Mouse (Mus musculus) midbrain, embryonic 12.5 days (tissue): ENCODE results near the gene Hyal2. TPM values are rescaled to one million over a fixed set of nuclear protein-coding genes. Genes with fewer than 3 reads are reported as not detected.
A peak's percentile ranks its signal among the peaks of the same experiment; 100 is the strongest.

Experiments
- ATAC-seq: fragments of 200-750 bp; cut with Nextera tagmentation; 2 replicates; pipeline ENCODE4 v1.8.0; 2017; ENCODE audit warnings: low read depth, moderate TSS enrichment, moderate library complexity; ENCODE audit not compliant: low FRiP score
- H3K27ac ChIP-seq: fragments of 300-500 bp; sonication (generic); replicated peaks from 2 replicates; pipeline ENCODE4 v1.5.1; 2016; ENCODE audit warnings: mild to moderate bottlenecking
- H3K27me3 ChIP-seq: fragments of 300-500 bp; sonication (generic); 2 replicates; pipeline ENCODE4 v1.6.1; 2016; ENCODE audit warnings: mild to moderate bottlenecking
- H3K36me3 ChIP-seq: fragments of 300-500 bp; sonication (generic); 2 replicates; pipeline ENCODE4 v1.6.1; 2016
- H3K4me1 ChIP-seq: fragments of 300-500 bp; sonication (generic); 2 replicates; pipeline ENCODE4 v1.6.1; 2016
- H3K4me2 ChIP-seq: fragments of 300-500 bp; sonication (generic); replicated peaks from 2 replicates; pipeline ENCODE4 v1.6.1; 2016; ENCODE audit warnings: mild to moderate bottlenecking, moderate library complexity
- H3K4me3 ChIP-seq: fragments of 300-500 bp; sonication (generic); 2 replicates; pipeline ENCODE4 v1.5.1; 2016; ENCODE audit warnings: mild to moderate bottlenecking
- H3K9ac ChIP-seq: fragments of 300-500 bp; sonication (generic); replicated peaks from 2 replicates; pipeline ENCODE4 v1.6.1; 2016; ENCODE audit warnings: mild to moderate bottlenecking, moderate library complexity
- H3K9me3 ChIP-seq: fragments of 300-500 bp; sonication (generic); 2 replicates; pipeline ENCODE4 v1.6.1; 2016; ENCODE audit warnings: mild to moderate bottlenecking
- WGBS: fragments of 180-500 bp; shearing (Covaris S2); methylation state at CpG from one replicate; pipeline ENCODE4 v1.1.7; 2016; 5-methylcytosine and 5-hydroxymethylcytosine counted together
- polyA plus RNA-seq: library from polyadenylated mRNA; unstranded; fragments of >200 nt; fragmentation: Nextera tagmentation; extraction: Ambion mirVana; gene quantifications from 2 replicates; pipeline ENCODE4 v1.2.1, GENCODE M21; 2016

The Hyal2 gene
- polyA plus RNA-seq, 1 experiment from 2014 or later = 116 TPM

- Histone ChIP-seq H3K9me3 (no peaks in the 10 kb centered on the region), H3K4me2 (no peak overlapping the region), H3K9ac (no peak overlapping the region), H3K4me1 (peaks cover 44% of the 10 kb centered on the region), H3K27ac (no peak overlapping the region), H3K36me3 (peaks cover 22% of the 10 kb centered on the region), H3K27me3 (peaks cover 57% of the 10 kb centered on the region), H3K4me3 (no peak overlapping the region)
- no peak for ATAC-seq
- 82% methylated on average over 5 of the region's 5 CpGs for WGBS
Observed at GRCm38 (mm10) chr9:107547957-107548356, 19.8 kb upstream of the Hyal2 start.

DNA sequence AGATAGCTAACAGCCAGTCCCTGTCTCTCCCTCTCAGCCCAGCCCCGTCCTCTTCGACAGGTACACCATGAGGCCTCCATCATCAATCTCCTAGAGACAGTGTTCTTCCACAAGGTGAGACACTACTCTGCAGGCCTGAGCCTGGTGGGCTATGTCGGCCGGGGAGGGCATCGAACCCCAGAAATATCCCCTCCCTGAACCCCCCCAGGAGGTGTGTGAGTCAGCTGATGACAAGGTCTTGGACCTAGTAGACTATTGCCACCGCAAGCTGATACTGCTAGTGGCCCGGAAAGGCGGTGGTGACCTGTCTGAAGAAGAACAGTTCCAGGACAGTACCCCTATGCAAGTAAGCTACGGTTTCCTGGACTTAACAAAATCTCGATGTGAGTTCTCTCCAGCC lies 18.9 kb upstream of the Hyal2 start:
- peaks cover 50% of the 10 kb centered on the region for H3K4me1 ChIP-seq
- ATAC-seq = no peak

GRCm38 (mm10) chr9:107549297-107550074 lies 18.3 kb upstream of the Hyal2 start:
- H3K36me3 ChIP-seq = peaks cover 9% of the 10 kb centered on the region
- H3K9me3 ChIP-seq = no peaks in the 10 kb centered on the region
- no peak overlapping the region for H3K27ac ChIP-seq
- H3K9ac ChIP-seq = no peak overlapping the region
- no peak overlapping the region for H3K4me2 ChIP-seq
- H3K4me1 ChIP-seq = peaks cover 51% of the 10 kb centered on the region
- ATAC-seq = no peak
- H3K4me3 ChIP-seq = no peak overlapping the region
- peaks cover 64% of the 10 kb centered on the region for H3K27me3 ChIP-seq
- 87% methylated on average over 20 of the region's 20 CpGs for WGBS

More for the DNA sequence above, 18.9 kb upstream of the Hyal2 start:
- 93% methylated on average over 10 of the region's 10 CpGs for WGBS
- H3K27ac ChIP-seq = no peak overlapping the region
- peaks cover 64% of the 10 kb centered on the region for H3K27me3 ChIP-seq
- peaks cover 16% of the 10 kb centered on the region for H3K36me3 ChIP-seq
- H3K4me2 ChIP-seq = no peak overlapping the region
- no peak overlapping the region for H3K9ac ChIP-seq
- no peaks in the 10 kb centered on the region for H3K9me3 ChIP-seq
- H3K4me3 ChIP-seq = no peak overlapping the region

DNA sequence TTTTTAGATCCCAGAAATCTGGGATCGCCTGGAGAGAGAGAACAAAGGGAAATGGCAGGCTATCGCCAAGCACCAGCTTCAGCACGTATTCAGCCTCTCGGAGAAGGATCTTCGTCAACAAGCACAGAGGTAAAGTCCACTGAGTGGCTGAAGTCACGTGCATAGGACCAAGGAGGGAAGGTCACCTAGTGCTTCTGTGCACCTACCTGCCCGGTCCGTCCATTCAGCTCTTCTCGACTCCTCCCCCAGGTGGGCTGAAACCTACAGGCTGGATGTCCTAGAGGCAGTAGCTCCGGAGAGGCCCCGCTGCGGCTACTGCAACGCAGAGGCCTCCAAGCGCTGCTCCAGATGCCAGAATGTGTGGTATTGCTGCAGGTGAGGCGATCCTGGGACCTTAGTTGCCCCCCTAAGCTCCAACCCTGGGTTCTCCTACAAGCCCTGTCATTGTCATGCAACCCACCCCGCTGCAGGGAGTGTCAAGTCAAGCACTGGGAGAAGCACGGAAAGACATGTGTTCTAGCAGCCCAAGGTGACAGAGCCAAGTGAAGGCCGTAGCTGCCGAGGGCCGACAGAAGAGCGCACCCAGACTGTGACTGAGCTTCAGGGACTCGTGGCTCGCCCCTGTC lies 17.1 kb upstream of the Hyal2 start:
- no peaks in the 10 kb centered on the region for H3K36me3 ChIP-seq
- H3K9me3 ChIP-seq = no peaks in the 10 kb centered on the region
- H3K4me1 ChIP-seq = peaks cover 57% of the 10 kb centered on the region
- peak overlapping the region; percentile 36 for H3K4me3 ChIP-seq
- H3K27ac ChIP-seq = no peak overlapping the region
- H3K9ac ChIP-seq = 0 out of 2 replicates have a peak overlapping the region, but pooled peaks have one; percentile 54
- peaks cover 64% of the 10 kb centered on the region for H3K27me3 ChIP-seq
- H3K4me2 ChIP-seq = peak overlapping the region; percentile 58
- ATAC-seq = no peak
- WGBS = 25% methylated on average over 23 of the region's 23 CpGs

DNA sequence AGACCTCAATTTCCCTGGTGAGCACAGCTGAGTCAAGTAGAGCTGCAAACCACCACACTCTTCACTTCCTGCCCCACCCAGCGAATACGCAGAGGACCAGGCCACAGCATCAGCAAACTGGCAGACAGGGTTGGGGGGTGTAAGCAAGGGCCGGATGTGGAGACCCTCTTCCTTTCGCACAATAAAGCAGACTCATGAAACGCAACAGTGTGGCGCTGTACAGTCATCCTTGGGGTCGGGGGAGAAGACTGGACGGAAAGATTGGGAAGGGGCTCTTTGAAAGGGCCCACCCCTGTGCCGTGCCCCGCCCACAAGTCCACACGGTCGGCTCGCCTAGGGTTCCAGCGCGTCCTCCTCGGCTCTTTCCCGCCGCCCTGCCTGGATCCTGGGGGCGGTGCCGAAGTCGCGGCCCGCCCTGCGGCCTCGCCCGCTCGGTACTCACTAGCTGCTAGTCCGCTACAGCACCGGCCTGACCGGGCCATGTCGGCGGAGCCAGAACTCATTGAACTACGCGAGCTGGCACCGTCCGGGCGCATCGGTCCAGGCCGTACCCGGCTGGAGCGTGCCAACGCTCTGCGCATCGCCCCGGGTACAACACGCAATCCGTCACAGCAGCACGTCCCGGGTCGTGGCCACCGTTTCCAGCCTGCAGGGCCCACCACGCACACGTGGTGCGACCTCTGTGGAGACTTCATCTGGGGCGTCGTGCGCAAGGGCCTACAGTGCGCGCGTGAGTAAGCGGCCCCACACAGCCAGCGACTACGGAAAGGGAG lies 16.4 kb upstream of the Hyal2 start, which contains the start of gene Rassf1:
Rassf1 (plus strand) TSS at position 439 of the 773 bp plus-strand sequence.
- Histone ChIP-seq H3K4me2 (peak within 1 kb of the TSS; percentile 58), H3K27me3 (peaks cover 64% of the 10 kb centered on the region), H3K4me3 (peak within 1 kb of the TSS; percentile 36), H3K36me3 (no peaks in the 10 kb centered on the region), H3K27ac (no peak within 1 kb of the TSS), H3K9ac (peak within 1 kb of the TSS; percentile 54), H3K9me3 (no peaks in the 10 kb centered on the region), H3K4me1 (peaks cover 60% of the 10 kb centered on the region)
- WGBS = under 1% methylated on average over 63 of the region's 63 CpGs
- no peak for ATAC-seq

DNA sequence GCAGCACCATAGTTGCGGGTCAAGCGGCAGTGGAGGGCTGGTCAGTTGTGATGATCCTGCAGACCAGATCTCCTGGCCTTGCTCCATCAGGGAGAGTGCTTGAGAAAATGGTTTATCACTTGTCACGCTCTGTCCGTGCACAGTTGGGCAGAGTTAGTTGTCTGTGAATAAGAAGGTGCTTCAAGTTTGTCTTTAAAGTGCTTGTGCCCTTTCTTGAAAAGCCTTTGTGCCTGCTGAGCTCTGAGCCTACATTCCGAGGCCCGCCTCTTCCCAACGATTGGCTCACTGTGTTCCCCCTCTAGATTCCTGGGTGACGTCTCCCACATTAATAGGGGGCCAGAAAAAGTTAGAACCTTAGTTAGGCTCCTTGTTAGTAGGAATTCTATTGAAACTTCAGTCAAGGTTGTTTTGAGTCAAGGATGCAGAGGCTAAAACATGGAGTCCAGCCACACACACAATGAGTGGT lies 15.8 kb upstream of the Hyal2 start:
- WGBS = 6% methylated on average over 8 of the region's 8 CpGs
- ATAC-seq = no peak
- peaks cover 64% of the 10 kb centered on the region for H3K27me3 ChIP-seq
- H3K9ac ChIP-seq = peak overlapping the region; percentile 54
- no peaks in the 10 kb centered on the region for H3K9me3 ChIP-seq
- peak overlapping the region; percentile 36 for H3K4me3 ChIP-seq
- H3K27ac ChIP-seq = no peak overlapping the region
- H3K4me2 ChIP-seq = peak overlapping the region; percentile 58
- H3K36me3 ChIP-seq = peaks cover 3% of the 10 kb centered on the region
- H3K4me1 ChIP-seq = peaks cover 60% of the 10 kb centered on the region

DNA sequence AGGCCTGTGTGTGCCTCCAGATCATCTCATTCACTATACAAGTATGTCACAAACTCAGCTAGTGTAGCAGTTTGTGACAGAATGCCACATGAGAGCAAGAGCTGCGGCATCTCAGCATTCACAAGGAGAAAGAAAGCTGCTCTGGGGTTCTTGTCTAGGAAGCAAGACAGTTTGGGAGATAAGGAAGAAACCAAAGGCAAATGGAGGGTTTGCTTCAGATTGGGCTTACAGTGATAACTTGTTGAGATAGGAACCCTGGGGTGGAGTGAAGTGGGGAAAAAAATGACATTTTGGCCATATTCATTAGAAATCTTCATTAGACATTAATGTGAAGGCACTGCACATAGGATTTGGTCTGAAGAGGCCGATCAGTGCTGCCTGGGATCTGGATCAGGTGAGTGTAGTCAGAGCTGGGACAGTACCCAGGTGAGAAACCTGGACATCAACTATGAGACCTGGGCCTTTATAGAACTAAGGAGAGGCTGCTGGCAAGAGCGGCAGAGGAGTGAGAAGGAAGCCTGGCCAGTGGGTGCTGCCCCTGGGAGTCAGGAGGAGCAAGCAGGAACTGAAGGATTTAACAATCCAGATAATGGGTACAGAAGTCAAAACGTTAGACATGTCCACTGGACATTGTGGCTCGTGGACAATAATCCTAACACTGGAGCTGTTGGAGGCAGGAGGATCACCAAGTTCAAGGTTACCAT lies 14.9 kb upstream of the Hyal2 start:
- H3K36me3 ChIP-seq = peaks cover 12% of the 10 kb centered on the region
- H3K4me1 ChIP-seq = peaks cover 54% of the 10 kb centered on the region
- H3K9me3 ChIP-seq = no peaks in the 10 kb centered on the region
- 84% methylated on average over 5 of the region's 5 CpGs for WGBS
- no peak overlapping the region for H3K4me3 ChIP-seq
- H3K4me2 ChIP-seq = peak overlapping the region; percentile 94; the same call in 1 of the 2 replicates
- H3K27me3 ChIP-seq = peaks cover 58% of the 10 kb centered on the region
- no peak for ATAC-seq
- H3K9ac ChIP-seq = no peak overlapping the region
- no peak overlapping the region for H3K27ac ChIP-seq

GRCm38 (mm10) chr9:107553541-107554318 lies 14.0 kb upstream of the Hyal2 start:
- peaks cover 50% of the 10 kb centered on the region for H3K27me3 ChIP-seq
- ATAC-seq = peak; percentile 81
- peak overlapping the region; percentile 79 for H3K4me3 ChIP-seq
- WGBS = 7% methylated on average over 37 of the region's 37 CpGs
- peak overlapping the region; percentile 68 for H3K9ac ChIP-seq
- no peaks in the 10 kb centered on the region for H3K9me3 ChIP-seq
- peak overlapping the region; percentile 94 for H3K4me2 ChIP-seq
- H3K36me3 ChIP-seq = peaks cover 20% of the 10 kb centered on the region
- peaks cover 54% of the 10 kb centered on the region for H3K4me1 ChIP-seq
- peak overlapping the region; percentile 88 for H3K27ac ChIP-seq

- Histone ChIP-seq H3K4me3 (peak overlapping the region; percentile 79), H3K4me2 (peak overlapping the region; percentile 94), H3K36me3 (peaks cover 27% of the 10 kb centered on the region), H3K27me3 (peaks cover 43% of the 10 kb centered on the region), H3K9me3 (no peaks in the 10 kb centered on the region), H3K9ac (peak overlapping the region; percentile 75), H3K27ac (peak overlapping the region; percentile 88), H3K4me1 (peaks cover 54% of the 10 kb centered on the region)
- WGBS = under 1% methylated on average over 53 of the region's 53 CpGs
- ATAC-seq = peak; percentile 94
Observed at GRCm38 (mm10) chr9:107554319-107554825, 13.4 kb upstream of the Hyal2 start.

GRCm38 (mm10) chr9:107555031-107555457 lies 12.7 kb upstream of the Hyal2 start:
- peaks cover 54% of the 10 kb centered on the region for H3K4me1 ChIP-seq
- H3K27me3 ChIP-seq = peaks cover 36% of the 10 kb centered on the region
- H3K4me2 ChIP-seq = peak overlapping the region; percentile 94
- no peaks in the 10 kb centered on the region for H3K9me3 ChIP-seq
- H3K27ac ChIP-seq = peak overlapping the region; percentile 88
- H3K9ac ChIP-seq = peak overlapping the region; percentile 75
- WGBS = under 1% methylated on average over 23 of the region's 23 CpGs
- peaks cover 34% of the 10 kb centered on the region for H3K36me3 ChIP-seq
- ATAC-seq = no peak; the same call in 1 of the 2 replicates
- peak overlapping the region; percentile 79 for H3K4me3 ChIP-seq
